Mouse (Mus musculus) MEL (cell line): ENCODE data around the gene Actg1.

Experiments
- CTCF ChIP-seq, 3 experiments: IDR thresholded peaks in 2 of 3; conservative IDR thresholded peaks in 1 of 3; 2 replicates each; pipeline ENCODE4 v1.5.1; 2011 to 2012; ENCODE audit warnings: low read length in 3 of 3, low read depth in 2 of 3, mild to moderate bottlenecking in 2 of 3, improper control_type of control experiment in 1 of 3, inconsistent platforms in 1 of 3, mixed read lengths in 1 of 3, moderate library complexity in 1 of 3; ENCODE audit not compliant: control insufficient read depth in 1 of 3, insufficient read depth in 1 of 3, poor library complexity in 1 of 3, severe bottlenecking in 1 of 3
- GATA1 ChIP-seq: IDR thresholded peaks from 2 replicates; pipeline ENCODE4 v1.6.1; 2011; ENCODE audit warnings: low read depth, low read length, improper control_type of control experiment
- KAT2A ChIP-seq: conservative IDR thresholded peaks from 2 replicates; pipeline ENCODE4 v1.6.1; 2012; ENCODE audit warnings: low read depth, low read length, improper control_type of control experiment, inconsistent platforms
- MXI1 ChIP-seq: IDR thresholded peaks from 2 replicates; pipeline ENCODE4 v1.6.1; 2011; ENCODE audit warnings: mild to moderate bottlenecking, low read depth, low read length, improper control_type of control experiment
- POLR2A ChIP-seq, 2 experiments: IDR thresholded peaks; 2 replicates each; pipeline ENCODE4 v1.6.1; 2011 to 2012; ENCODE audit warnings: low read length in 2 of 2, mild to moderate bottlenecking in 2 of 2, control low read depth in 1 of 2, improper control_type of control experiment in 1 of 2, low read depth in 1 of 2, moderate library complexity in 1 of 2; ENCODE audit not compliant: control insufficient read depth in 1 of 2, insufficient read depth in 1 of 2, poor library complexity in 1 of 2
- POLR2AphosphoS2 ChIP-seq: IDR thresholded peaks from 2 replicates; pipeline ENCODE4 v1.6.1; 2011; ENCODE audit warnings: low read length, improper control_type of control experiment
- RAD21 ChIP-seq: IDR thresholded peaks from 2 replicates; pipeline ENCODE4 v1.6.1; 2011; ENCODE audit warnings: mild to moderate bottlenecking, low read depth, low read length, improper control_type of control experiment
- SIN3A ChIP-seq: IDR thresholded peaks from 2 replicates; pipeline ENCODE4 v1.6.1; 2012; ENCODE audit warnings: low read length, improper control_type of control experiment, inconsistent platforms
- ZC3H11A ChIP-seq: IDR thresholded peaks from 2 replicates; pipeline ENCODE4 v1.6.1; 2012; ENCODE audit warnings: low read depth, mild to moderate bottlenecking, inconsistent platforms, low read length, improper control_type of control experiment

- no peak for TF ChIP-seq CTCF (IDR thresholded peaks at IDR 0.05 in 2 of 3, conservative IDR thresholded peaks at IDR 0.05 in 1 of 3; ENCODE audit: control insufficient read depth in 1 of 3, insufficient read depth in 1 of 3, low read depth in 2 of 3, low read length in 3 of 3, poor library complexity in 1 of 3, severe bottlenecking in 1 of 3)
- no peak for TF ChIP-seq KAT2A
- no peak for TF ChIP-seq POLR2AphosphoS2
- TF ChIP-seq GATA1: no peak
- no peak for TF ChIP-seq MXI1
- TF ChIP-seq POLR2A (IDR thresholded peaks at IDR 0.05; ENCODE audit: control insufficient read depth in 1 of 2, insufficient read depth in 1 of 2, low read depth in 1 of 2, low read length in 2 of 2, poor library complexity in 1 of 2): no peak
- TF ChIP-seq SIN3A: no peak
- no peak for TF ChIP-seq RAD21
- TF ChIP-seq ZC3H11A: no peak
These were observed 29.8 kb upstream of the Actg1 start for GRCm38 (mm10) chr11:120378031-120378610.
